Mouse (Mus musculus) heart, embryonic 12.5 days (tissue): ENCODE data around the gene Bex1. TPM values are rescaled to one million over a fixed set of nuclear protein-coding genes. Genes with fewer than 3 reads are reported as not detected.

ENCODE experiments used
- ATAC-seq: fragments of 200-750 bp; cut with Nextera tagmentation; 2 replicates; pipeline ENCODE4 v1.8.0; 2017; ENCODE audit warnings: moderate TSS enrichment, moderate library complexity; ENCODE audit not compliant: insufficient number of reproducible peaks, low FRiP score
- H3K27ac ChIP-seq: fragments of 300-500 bp; sonication (generic); 2 replicates; pipeline ENCODE4 v1.5.1; 2016; ENCODE audit warnings: mild to moderate bottlenecking, moderate library complexity; ENCODE audit not compliant: poor library complexity, severe bottlenecking
- H3K27me3 ChIP-seq: fragments of 300-500 bp; sonication (generic); replicated peaks from 2 replicates; pipeline ENCODE4 v1.6.1; 2016; ENCODE audit warnings: mild to moderate bottlenecking, moderate library complexity
- H3K36me3 ChIP-seq: fragments of 300-500 bp; sonication (generic); 2 replicates; pipeline ENCODE4 v1.6.1; 2016; ENCODE audit warnings: mild to moderate bottlenecking, moderate library complexity
- H3K4me1 ChIP-seq: fragments of 300-500 bp; sonication (generic); replicated peaks from 2 replicates; pipeline ENCODE4 v1.6.1; 2016; ENCODE audit warnings: mild to moderate bottlenecking
- H3K4me2 ChIP-seq: fragments of 300-500 bp; sonication (generic); 2 replicates; pipeline ENCODE4 v1.6.1; 2016; ENCODE audit warnings: mild to moderate bottlenecking, moderate library complexity
- H3K4me3 ChIP-seq: fragments of 300-500 bp; sonication (generic); 2 replicates; pipeline ENCODE4 v1.5.1; 2016; ENCODE audit warnings: mild to moderate bottlenecking
- H3K9ac ChIP-seq: fragments of 300-500 bp; sonication (generic); 2 replicates; pipeline ENCODE4 v1.6.1; 2016; ENCODE audit warnings: mild to moderate bottlenecking, moderate library complexity
- H3K9me3 ChIP-seq: fragments of 300-500 bp; sonication (generic); replicated peaks from 2 replicates; pipeline ENCODE4 v1.6.1; 2016; ENCODE audit warnings: mild to moderate bottlenecking, moderate library complexity
- WGBS: fragments of 180-500 bp; shearing (Covaris S2); methylation state at CpG from one replicate; pipeline ENCODE4 v1.1.7; 2016; 5-methylcytosine and 5-hydroxymethylcytosine counted together
- polyA plus RNA-seq: library from polyadenylated mRNA; unstranded; fragments of >200 nt; fragmentation: Nextera tagmentation; extraction: Ambion mirVana; gene quantifications from 2 replicates; pipeline ENCODE4 v1.2.1, GENCODE M21; 2016

Gene Bex1
- polyA plus RNA-seq, 1 experiment from 2014 or later: 208 TPM

GRCm38 (mm10) chrX:136216303-136216702, 990 bp upstream of the Bex1 start:
- Histone ChIP-seq H3K4me3 (no peak overlapping the region), H3K4me2 (no peak overlapping the region), H3K27me3 (no peaks in the 10 kb centered on the region), H3K9me3 (no peaks in the 10 kb centered on the region), H3K36me3 (no peaks in the 10 kb centered on the region), H3K9ac (no peak overlapping the region), H3K27ac (peak overlapping the region; percentile 75; the same call in 1 of the 2 replicates), H3K4me1 (no peaks in the 10 kb centered on the region)
- no peak for ATAC-seq
- 41% methylated on average over 1 of the region's 1 CpGs for WGBS

- Histone ChIP-seq H3K27ac (no peak overlapping the region), H3K9me3 (no peaks in the 10 kb centered on the region), H3K4me2 (no peak overlapping the region), H3K9ac (no peak overlapping the region), H3K27me3 (no peaks in the 10 kb centered on the region), H3K4me1 (no peaks in the 10 kb centered on the region), H3K36me3 (no peaks in the 10 kb centered on the region), H3K4me3 (no peak overlapping the region)
- WGBS: 51% methylated on average over 2 of the region's 2 CpGs
- no peak for ATAC-seq
These were observed 1.9 kb downstream of the Bex1 start for GRCm38 (mm10) chrX:136213396-136213795.

GRCm38 (mm10) chrX:136204406-136204805, 10.9 kb downstream of the Bex1 start:
- Histone ChIP-seq H3K4me2 (no peak overlapping the region), H3K27ac (no peak overlapping the region), H3K9ac (no peak overlapping the region), H3K4me3 (no peak overlapping the region), H3K36me3 (no peaks in the 10 kb centered on the region), H3K4me1 (no peaks in the 10 kb centered on the region), H3K27me3 (no peaks in the 10 kb centered on the region), H3K9me3 (no peaks in the 10 kb centered on the region)
- WGBS: 77% methylated on average over 6 of the region's 6 CpGs
- no peak for ATAC-seq

- ATAC-seq: peak; percentile 72
- Histone ChIP-seq H3K36me3 (no peaks in the 10 kb centered on the region), H3K9me3 (no peaks in the 10 kb centered on the region), H3K27ac (no peak within 1 kb of the TSS; the same call in 1 of the 2 replicates), H3K4me3 (peak within 1 kb of the TSS; percentile 47), H3K4me1 (no peaks in the 10 kb centered on the region), H3K9ac (peak within 1 kb of the TSS; percentile 30), H3K27me3 (no peaks in the 10 kb centered on the region), H3K4me2 (peak within 1 kb of the TSS; percentile 65)
- WGBS: 15% methylated on average over 9 of the region's 9 CpGs
These were observed 11.6 kb downstream of the Bex1 start, which contains the start of gene Tceal5 for GRCm38 (mm10) chrX:136203664-136204066. Tceal5 (minus strand) TSS chrX:136203876.

- 17% methylated on average over 7 of the region's 7 CpGs for WGBS
- Histone ChIP-seq H3K36me3 (no peaks in the 10 kb centered on the region), H3K4me3 (peak overlapping the region; percentile 47), H3K9me3 (no peaks in the 10 kb centered on the region), H3K27ac (no peak overlapping the region; the same call in 1 of the 2 replicates), H3K4me1 (no peaks in the 10 kb centered on the region), H3K9ac (peak overlapping the region; percentile 30; the same call in 1 of the 2 replicates), H3K27me3 (no peaks in the 10 kb centered on the region), H3K4me2 (peak overlapping the region; percentile 65)
- no peak for ATAC-seq
These were observed 12.1 kb downstream of the Bex1 start for GRCm38 (mm10) chrX:136203257-136203656.

- WGBS: 53% methylated on average over 1 of the region's 1 CpGs
- Histone ChIP-seq H3K4me2 (no peak overlapping the region), H3K4me1 (no peaks in the 10 kb centered on the region), H3K9ac (no peak overlapping the region), H3K9me3 (no peaks in the 10 kb centered on the region), H3K27me3 (no peaks in the 10 kb centered on the region), H3K4me3 (no peak overlapping the region), H3K27ac (no peak overlapping the region), H3K36me3 (no peaks in the 10 kb centered on the region)
- no peak for ATAC-seq
These were observed 18.4 kb downstream of the Bex1 start for GRCm38 (mm10) chrX:136196873-136197272.

- 76% methylated on average over 16 of the region's 16 CpGs for WGBS
- no peak overlapping the region for H3K4me2 ChIP-seq
- no peaks in the 10 kb centered on the region for H3K9me3 ChIP-seq
- H3K4me3 ChIP-seq: no peak overlapping the region
- no peak overlapping the region for H3K9ac ChIP-seq
- H3K36me3 ChIP-seq: no peaks in the 10 kb centered on the region
- no peaks in the 10 kb centered on the region for H3K4me1 ChIP-seq
- no peak for ATAC-seq
- H3K27me3 ChIP-seq: no peaks in the 10 kb centered on the region
- no peak overlapping the region for H3K27ac ChIP-seq
These were observed 19.9 kb downstream of the Bex1 start for GRCm38 (mm10) chrX:136195193-136195944.

GRCm38 (mm10) chrX:136183107-136183506, 32.2 kb downstream of the Bex1 start:
- Histone ChIP-seq H3K4me3 (no peak overlapping the region), H3K4me2 (no peak overlapping the region), H3K27ac (no peak overlapping the region), H3K27me3 (no peaks in the 10 kb centered on the region), H3K9ac (no peak overlapping the region), H3K36me3 (no peaks in the 10 kb centered on the region), H3K9me3 (no peaks in the 10 kb centered on the region), H3K4me1 (peaks cover 6% of the 10 kb centered on the region; the same call in 1 of the 2 replicates)
- ATAC-seq: no peak
- 70% methylated on average over 1 of the region's 1 CpGs for WGBS

- Histone ChIP-seq H3K4me2 (peak overlapping the region; percentile 16; the same call in 1 of the 2 replicates), H3K9ac (no peak overlapping the region), H3K4me3 (no peak overlapping the region), H3K27ac (no peak overlapping the region), H3K4me1 (peaks cover 6% of the 10 kb centered on the region; the same call in 1 of the 2 replicates), H3K27me3 (no peaks in the 10 kb centered on the region), H3K36me3 (no peaks in the 10 kb centered on the region), H3K9me3 (no peaks in the 10 kb centered on the region)
- ATAC-seq: no peak
- WGBS: 25% methylated on average over 11 of the region's 11 CpGs
These were observed 34.3 kb downstream of the Bex1 start for GRCm38 (mm10) chrX:136180897-136181553.

- H3K27ac ChIP-seq: peak overlapping the region; percentile 60
- no peak overlapping the region for H3K9ac ChIP-seq
- 31% methylated on average over 10 of the region's 10 CpGs for whole genome bisulfite sequencing
These were observed 42.5 kb downstream of the Bex1 start for GRCm38 (mm10) chrX:136172786-136173185.

GRCm38 (mm10) chrX:136172118-136172551, 43.2 kb downstream of the Bex1 start, which contains the start of gene Tceal8:
Tceal8 (minus strand) TSS chrX:136172342.
- H3K36me3 ChIP-seq: no peaks in the 10 kb centered on the region; the same call in 1 of the 2 replicates
- peak within 1 kb of the TSS; percentile 96 for H3K27ac ChIP-seq
- no peaks in the 10 kb centered on the region for H3K9me3 ChIP-seq
- no peaks in the 10 kb centered on the region for H3K4me1 ChIP-seq
- peak within 1 kb of the TSS; percentile 71 for H3K4me3 ChIP-seq
- peak within 1 kb of the TSS; percentile 89 for H3K9ac ChIP-seq
- 13% methylated on average over 10 of the region's 10 CpGs for WGBS
- H3K27me3 ChIP-seq: no peaks in the 10 kb centered on the region
- ATAC-seq: peak; percentile 94
- peak within 1 kb of the TSS; percentile 77 for H3K4me2 ChIP-seq

More at GRCm38 (mm10) chrX:136172786-136173185, 42.5 kb downstream of the Bex1 start:
- Histone ChIP-seq H3K4me3 (peak overlapping the region; percentile 71), H3K36me3 (no peaks in the 10 kb centered on the region; the same call in 1 of the 2 replicates), H3K4me1 (no peaks in the 10 kb centered on the region), H3K27me3 (no peaks in the 10 kb centered on the region), H3K9me3 (no peaks in the 10 kb centered on the region), H3K4me2 (peak overlapping the region; percentile 55)
- ATAC-seq: no peak
